ENCODE assay signal across 29 mouse cellular contexts in the genomic region with DNA sequence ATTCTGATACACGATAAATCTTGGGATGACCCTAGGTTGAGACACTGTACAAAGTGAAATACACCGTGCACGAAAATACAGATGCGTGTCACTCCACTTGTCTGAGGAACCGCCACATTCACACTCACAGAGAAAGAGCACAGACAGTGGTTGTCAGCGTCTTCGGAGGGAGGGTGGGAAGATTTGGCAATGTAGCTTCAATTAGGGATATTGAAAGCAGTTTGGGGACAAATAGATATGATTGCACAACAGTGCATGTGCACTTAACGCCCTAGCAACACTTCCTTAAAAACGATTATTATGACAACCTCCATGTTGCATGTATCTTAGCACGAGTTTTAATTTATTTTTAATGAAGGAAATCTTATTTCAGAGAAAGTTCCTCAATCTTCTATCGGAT. TPM values are rescaled to one million over a fixed set of nuclear protein-coding genes. Genes with fewer than 3 reads are reported as not detected.
DNase-seq lines count a peak whose midpoint lies in the region; ATAC-seq and TF ChIP-seq lines count a peak whose summit lies in the region.
"Had no signal": no experiment of that assay in that cellular context is flagged by ENCODE, and none has a peak within 500 bp of the region (broad histone marks: within the 10 kb centered on the region; RNA-seq: fewer than 3 reads in every experiment).

No protein-coding gene starts in this region.

- H3K4me2 ChIP-seq in lung, postnatal 0 days (replicated peaks; ENCODE audit: low read depth, low read length): no peak overlapping the region
- H3K4me2 ChIP-seq: embryonic facial prominence, embryonic 13.5 days; embryonic facial prominence, embryonic 15.5 days; forebrain, embryonic 12.5 days had no signal

- peak; percentile 0 for DNase-seq in lung, postnatal 36 days
- DNase-seq in lung, postnatal 0 days (ENCODE audit: low spot score): no peak
- no peak for DNase-seq in heart, adult 11 months
- no peak for DNase-seq in left cerebral cortex, postnatal 10 days (ENCODE audit: extremely low spot score in 1 of 2, low spot score in 2 of 2)
- DNase-seq: adrenal gland, adult 8-10 months; adrenal gland, postnatal 14 days; adrenal gland, postnatal 36 days; B cell, adult 2 months; cerebellum, adult 11 months; cerebellum, adult 18-20 months; cerebellum, adult 8-10 months; cerebellum, adult 9-11 months; cerebellum, postnatal 14 days; cerebellum, postnatal 36 days; embryo, embryonic 11 days had no signal

- no peak for TF ChIP-seq CTCF in lung, postnatal 0 days (IDR thresholded peaks at IDR 0.05)

- no peak overlapping the region for H3K4me3 ChIP-seq in lung, postnatal 0 days (ENCODE audit: low read depth, low read length)
- H3K4me3 ChIP-seq: embryonic facial prominence, embryonic 13.5 days; embryonic facial prominence, embryonic 15.5 days; erythroblast, embryonic 14.5 days; forebrain, embryonic 10.5 days; forebrain, embryonic 12.5 days had no signal

- no peaks in the 10 kb centered on the region for H3K4me1 ChIP-seq in lung, postnatal 0 days (ENCODE audit: insufficient read depth, low read depth, low read length)
- H3K4me1 ChIP-seq: embryonic facial prominence, embryonic 15.5 days; forebrain, embryonic 12.5 days had no signal

- intact Hi-C loops in left cerebral cortex, postnatal 10 days (cut with DNase I): no loop called here

- no peak for ATAC-seq in lung, postnatal 0 days
- ATAC-seq in megakaryocyte progenitor cell, adult 5-6 weeks (replicated peaks; ENCODE audit: poor library complexity): peak; percentile 81
- ATAC-seq: activated CD4-positive, CD25-positive, alpha-beta regulatory T cell, adult 4 months; CD4-positive, CD25-positive, alpha-beta regulatory T cell, adult 4 months; forebrain, embryonic 14.5 days; forebrain, embryonic 16.5 days; Patski had no signal

- no peak for TF ChIP-seq EP300 in lung, postnatal 0 days (IDR thresholded peaks at IDR 0.05)

- no peaks in the 10 kb centered on the region for H3K9me3 ChIP-seq in lung, postnatal 0 days (ENCODE audit: low read length)
- H3K9me3 ChIP-seq: embryonic facial prominence, embryonic 13.5 days; embryonic facial prominence, embryonic 15.5 days; forebrain, embryonic 10.5 days; forebrain, embryonic 12.5 days had no signal

- H3K36me3 ChIP-seq in lung, postnatal 0 days (ENCODE audit: insufficient read depth, low read length): no peaks in the 10 kb centered on the region
- H3K36me3 ChIP-seq: embryonic facial prominence, embryonic 13.5 days; embryonic facial prominence, embryonic 15.5 days; forebrain, embryonic 10.5 days; forebrain, embryonic 12.5 days; G1E had no signal

- H3K27me3 ChIP-seq in lung, postnatal 0 days (replicated peaks; ENCODE audit: insufficient read depth, low read length): no peaks in the 10 kb centered on the region
- H3K27me3 ChIP-seq: CH12.LX; embryonic facial prominence, embryonic 13.5 days; embryonic facial prominence, embryonic 15.5 days; forebrain, embryonic 12.5 days; Patski had no signal

- no peak overlapping the region for H3K27ac ChIP-seq in lung, postnatal 0 days (ENCODE audit: low read length)
- H3K27ac ChIP-seq: embryonic facial prominence, embryonic 13.5 days; embryonic facial prominence, embryonic 15.5 days; forebrain, embryonic 10.5 days; forebrain, embryonic 12.5 days had no signal

- H3K9ac ChIP-seq in lung, postnatal 0 days (replicated peaks; ENCODE audit: low read depth): no peak overlapping the region
- H3K9ac ChIP-seq: embryonic facial prominence, embryonic 13.5 days; embryonic facial prominence, embryonic 15.5 days; forebrain, embryonic 12.5 days had no signal

- 78% methylated on average over 11 of the region's 11 CpGs for WGBS in lung, postnatal 0 days

RNA-seq across cellular contexts. Expression of a gene that starts 51.8 kb away (rescaled TPM):
- polyA plus RNA-seq in lung, postnatal 0 days (2015; fragmentation: Nextera tagmentation; extraction: Ambion mirVana): not detected in 2 replicates
- 0.12 and 0.54 TPM in 2 replicates for total RNA-seq in megakaryocyte progenitor cell, adult 5-6 weeks (2015)
- total RNA-seq in megakaryocyte progenitor cell, adult 5-6 weeks (2017): 0.95 and 1.0 TPM in 2 replicates
- total RNA-seq in left cerebral cortex, postnatal 10 days (2021): not detected
- total RNA-seq: adrenal gland, adult 18-20 months; adrenal gland, adult 8-10 months; adrenal gland, postnatal 14 days; adrenal gland, postnatal 36 days; CH12.LX had no signal
- polyA plus RNA-seq: activated CD4-positive, CD25-positive, alpha-beta regulatory T cell, adult 4 months; CD4-positive, CD25-positive, alpha-beta regulatory T cell, adult 4 months; erythroblast, embryonic 14.5 days; forebrain, embryonic 10.5 days; forebrain, embryonic 12.5 days; forebrain, embryonic 14.5 days; G1E had no signal
